Mouse (Mus musculus) midbrain, embryonic 15.5 days (tissue): ENCODE measurements at regions not wholly inside any gene's neighbourhood (a gene's known extent, or its start where the extent isn't known, plus 50 kb on each side); places are given as distances from the start of the nearest gene placed in this dataset.

Experiments used
- ATAC-seq: fragments of 200-750 bp; cut with Nextera tagmentation; replicated peaks from 2 replicates; pipeline ENCODE4 v1.8.0; 2017; ENCODE audit warnings: moderate TSS enrichment
- H3K27ac ChIP-seq: fragments of 300-500 bp; sonication (generic); 2 replicates; pipeline ENCODE4 v1.5.1; 2015; ENCODE audit warnings: mild to moderate bottlenecking, inconsistent platforms
- H3K27me3 ChIP-seq: fragments of 300-500 bp; sonication (generic); replicated peaks from 2 replicates; pipeline ENCODE4 v1.6.1; 2015; ENCODE audit warnings: inconsistent platforms
- H3K36me3 ChIP-seq: fragments of 300-500 bp; sonication (generic); replicated peaks from 2 replicates; pipeline ENCODE4 v1.6.1; 2015; ENCODE audit warnings: inconsistent platforms
- H3K4me1 ChIP-seq: fragments of 300-500 bp; sonication (generic); 2 replicates; pipeline ENCODE4 v1.6.1; 2015; ENCODE audit warnings: inconsistent platforms
- H3K4me2 ChIP-seq: fragments of 300-500 bp; sonication (generic); 2 replicates; pipeline ENCODE4 v1.6.1; 2015; ENCODE audit warnings: inconsistent platforms, mild to moderate bottlenecking, moderate library complexity
- H3K4me3 ChIP-seq: fragments of 300-500 bp; sonication (generic); 2 replicates; pipeline ENCODE4 v1.5.1; 2015; ENCODE audit warnings: mild to moderate bottlenecking, inconsistent platforms
- H3K9ac ChIP-seq: fragments of 300-500 bp; sonication (generic); 2 replicates; pipeline ENCODE4 v1.6.1; 2015; ENCODE audit warnings: mild to moderate bottlenecking, inconsistent platforms
- H3K9me3 ChIP-seq: fragments of 300-500 bp; sonication (generic); 2 replicates; pipeline ENCODE4 v1.6.1; 2016; ENCODE audit warnings: inconsistent platforms
- WGBS: fragments of 180-500 bp; shearing (Covaris S2); methylation state at CpG from one replicate; pipeline ENCODE4 v1.1.7; 2015; ENCODE audit warnings: mixed read lengths; 5-methylcytosine and 5-hydroxymethylcytosine counted together

DNA sequence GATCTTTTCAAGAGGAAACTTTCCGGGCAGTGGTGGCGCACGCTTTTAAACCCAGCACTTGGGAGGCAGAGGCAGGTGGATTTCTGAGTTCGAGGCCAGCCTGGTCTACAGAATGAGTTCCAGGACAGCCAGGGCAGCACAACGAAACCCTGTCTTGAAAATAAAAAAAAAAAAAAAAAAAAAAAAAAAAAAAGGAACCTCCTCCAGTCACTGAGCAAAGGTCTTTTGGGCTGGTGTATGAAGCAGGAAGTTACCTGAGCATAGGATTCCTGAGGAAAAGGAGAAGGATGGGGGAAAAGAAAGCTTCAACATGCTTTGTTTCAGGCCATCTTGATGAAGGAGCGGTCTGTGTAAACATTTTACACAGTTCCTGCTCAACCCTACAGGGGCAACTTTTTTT, 72.9 kb upstream of the Serbp1 start:
- H3K4me3 ChIP-seq = no peak overlapping the region
- H3K9ac ChIP-seq = no peak overlapping the region
- H3K9me3 ChIP-seq = no peaks in the 10 kb centered on the region
- no peaks in the 10 kb centered on the region for H3K36me3 ChIP-seq
- H3K27ac ChIP-seq = no peak overlapping the region
- WGBS = 95% methylated on average over 6 of the region's 6 CpGs
- H3K4me1 ChIP-seq = no peaks in the 10 kb centered on the region
- H3K4me2 ChIP-seq = no peak overlapping the region
- ATAC-seq = no peak
- H3K27me3 ChIP-seq = no peaks in the 10 kb centered on the region

DNA sequence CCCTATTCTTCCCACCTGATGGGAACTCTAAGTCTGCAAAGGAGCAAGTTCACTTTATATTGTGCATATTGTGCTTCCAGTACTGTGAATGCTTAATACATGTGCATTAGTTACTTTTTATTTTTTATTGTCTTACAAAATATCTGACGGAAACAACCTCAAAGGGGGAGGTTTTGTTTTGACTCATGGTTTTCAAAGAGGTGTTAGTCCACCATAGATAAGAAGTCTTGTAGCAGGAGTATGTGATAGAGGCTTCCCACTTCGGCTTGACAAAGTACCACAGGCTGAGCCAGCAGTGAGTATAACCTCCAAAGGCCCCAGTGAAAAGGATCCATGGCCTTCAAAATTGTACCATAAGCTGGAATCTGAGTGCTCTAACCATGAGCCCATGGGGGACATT, 74.0 kb upstream of the Serbp1 start:
- no peaks in the 10 kb centered on the region for H3K27me3 ChIP-seq
- no peak overlapping the region for H3K4me2 ChIP-seq
- no peak overlapping the region for H3K9ac ChIP-seq
- no peak overlapping the region for H3K27ac ChIP-seq
- ATAC-seq = no peak
- H3K36me3 ChIP-seq = no peaks in the 10 kb centered on the region
- 89% methylated on average over 2 of the region's 2 CpGs for WGBS
- no peak overlapping the region for H3K4me3 ChIP-seq
- H3K9me3 ChIP-seq = no peaks in the 10 kb centered on the region
- no peaks in the 10 kb centered on the region for H3K4me1 ChIP-seq

DNA sequence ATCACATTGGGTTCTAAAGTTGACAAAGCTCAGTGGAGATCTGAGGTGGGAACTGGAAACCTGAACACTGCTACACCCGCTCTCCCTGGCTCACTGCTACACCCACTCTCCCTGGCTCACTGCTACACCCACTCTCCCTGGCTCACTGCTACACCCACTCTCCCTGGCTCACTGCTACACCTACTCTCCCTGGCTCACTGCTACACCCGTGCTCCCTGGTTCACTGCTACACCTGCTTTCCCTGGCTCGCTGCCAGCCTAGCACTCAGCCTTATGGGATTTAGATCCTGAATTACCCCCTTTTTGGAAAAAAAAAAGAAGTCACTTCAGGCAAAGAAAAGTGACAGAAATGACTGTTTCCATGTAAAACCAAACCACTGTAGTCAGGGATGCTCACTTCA, 75.2 kb upstream of the Serbp1 start:
- Histone ChIP-seq H3K9ac (no peak overlapping the region), H3K9me3 (no peaks in the 10 kb centered on the region), H3K4me3 (no peak overlapping the region), H3K4me2 (no peak overlapping the region), H3K27me3 (no peaks in the 10 kb centered on the region), H3K4me1 (no peaks in the 10 kb centered on the region), H3K36me3 (no peaks in the 10 kb centered on the region), H3K27ac (no peak overlapping the region)
- WGBS = 68% methylated on average over 3 of the region's 3 CpGs
- no peak for ATAC-seq

DNA sequence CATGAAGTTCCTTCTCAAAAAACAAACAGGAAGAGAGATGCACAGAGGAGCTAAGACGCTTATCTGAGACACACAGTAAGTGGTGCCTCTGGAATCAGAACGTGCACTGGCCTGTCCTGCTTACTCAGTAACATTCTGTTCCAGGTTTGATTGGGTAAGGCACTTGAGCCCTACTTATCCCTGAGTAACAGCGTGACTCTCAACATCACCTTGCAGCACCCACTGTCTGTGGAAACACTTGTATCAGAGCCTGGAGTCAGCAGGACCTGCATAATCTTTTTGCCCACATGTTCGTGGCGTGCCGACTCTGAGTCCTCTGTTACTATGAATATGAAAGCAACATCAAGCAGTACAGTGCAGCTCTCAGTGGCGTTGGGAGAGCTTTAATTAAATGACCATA, 76.4 kb upstream of the Serbp1 start:
- 73% methylated on average over 7 of the region's 7 CpGs for WGBS
- Histone ChIP-seq H3K27ac (no peak overlapping the region), H3K36me3 (no peaks in the 10 kb centered on the region), H3K9ac (no peak overlapping the region), H3K4me2 (no peak overlapping the region), H3K9me3 (no peaks in the 10 kb centered on the region), H3K27me3 (no peaks in the 10 kb centered on the region), H3K4me3 (no peak overlapping the region), H3K4me1 (no peaks in the 10 kb centered on the region)
- ATAC-seq = no peak

DNA sequence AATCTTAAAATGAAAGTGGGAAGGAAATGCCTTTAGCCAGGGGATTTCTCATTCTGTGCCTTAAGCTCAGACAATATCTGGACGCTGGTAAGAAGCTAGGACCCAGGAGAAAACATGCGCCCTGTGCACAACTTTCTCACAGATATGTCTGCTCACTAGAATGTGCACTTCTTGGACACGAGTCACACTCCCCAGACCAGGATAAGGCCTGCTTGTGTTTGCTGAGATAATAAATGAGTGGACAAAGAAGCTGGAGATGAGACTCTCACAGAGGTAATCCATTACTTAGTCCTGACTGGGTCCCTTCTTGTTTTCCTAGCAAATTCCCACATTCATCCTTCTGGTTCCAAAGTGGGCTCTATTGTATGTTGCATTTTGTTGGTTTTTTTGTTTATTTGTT, 77.4 kb upstream of the Serbp1 start:
- ATAC-seq = no peak
- H3K9ac ChIP-seq = no peak overlapping the region
- no peaks in the 10 kb centered on the region for H3K9me3 ChIP-seq
- H3K4me1 ChIP-seq = no peaks in the 10 kb centered on the region
- 83% methylated on average over 3 of the region's 3 CpGs for WGBS
- no peak overlapping the region for H3K27ac ChIP-seq
- H3K27me3 ChIP-seq = no peaks in the 10 kb centered on the region
- no peaks in the 10 kb centered on the region for H3K36me3 ChIP-seq
- no peak overlapping the region for H3K4me2 ChIP-seq
- H3K4me3 ChIP-seq = no peak overlapping the region

DNA sequence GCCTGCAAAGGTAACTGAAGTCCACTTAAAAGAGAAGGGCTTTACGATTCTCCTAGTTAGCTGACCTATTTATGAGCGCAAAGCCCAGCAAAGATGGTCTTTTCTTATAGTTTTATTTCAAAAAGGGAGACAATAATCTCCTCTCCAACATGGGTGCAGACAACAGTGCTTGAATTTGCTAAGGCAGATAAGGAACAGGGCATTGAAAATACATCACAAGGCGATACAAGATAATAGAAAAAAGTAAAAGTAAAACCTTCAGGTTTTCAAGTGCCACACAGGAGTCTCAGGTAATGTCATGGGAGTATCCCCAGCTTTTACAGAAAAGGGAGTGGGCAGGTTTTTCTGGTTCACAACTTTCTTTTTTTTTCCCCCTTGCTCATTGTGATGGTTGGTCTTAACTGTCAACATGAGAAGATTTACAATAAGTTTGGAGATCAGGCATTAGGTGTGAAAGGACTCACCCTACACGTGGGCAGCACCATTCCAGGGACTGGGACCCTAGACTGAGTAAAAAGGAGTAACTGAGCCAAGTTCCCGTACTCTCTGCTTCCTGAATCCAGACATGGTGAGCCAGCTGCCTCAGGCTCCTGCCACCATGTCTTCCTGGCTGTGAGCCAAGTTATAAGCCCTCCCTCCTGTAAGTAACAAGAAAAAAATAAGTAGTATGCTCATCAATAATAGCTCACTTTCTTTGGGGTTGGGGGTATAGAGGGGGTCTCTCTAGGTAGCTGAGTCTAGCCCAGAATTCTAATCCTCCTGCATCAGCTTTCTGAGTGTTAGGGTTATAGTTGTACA, 78.1 kb upstream of the Serbp1 start:
- Histone ChIP-seq H3K27ac (no peak overlapping the region), H3K27me3 (no peaks in the 10 kb centered on the region), H3K4me1 (no peaks in the 10 kb centered on the region), H3K36me3 (no peaks in the 10 kb centered on the region), H3K9me3 (no peaks in the 10 kb centered on the region), H3K4me3 (no peak overlapping the region), H3K4me2 (no peak overlapping the region), H3K9ac (no peak overlapping the region)
- 80% methylated on average over 5 of the region's 5 CpGs for WGBS
- no peak for ATAC-seq

DNA sequence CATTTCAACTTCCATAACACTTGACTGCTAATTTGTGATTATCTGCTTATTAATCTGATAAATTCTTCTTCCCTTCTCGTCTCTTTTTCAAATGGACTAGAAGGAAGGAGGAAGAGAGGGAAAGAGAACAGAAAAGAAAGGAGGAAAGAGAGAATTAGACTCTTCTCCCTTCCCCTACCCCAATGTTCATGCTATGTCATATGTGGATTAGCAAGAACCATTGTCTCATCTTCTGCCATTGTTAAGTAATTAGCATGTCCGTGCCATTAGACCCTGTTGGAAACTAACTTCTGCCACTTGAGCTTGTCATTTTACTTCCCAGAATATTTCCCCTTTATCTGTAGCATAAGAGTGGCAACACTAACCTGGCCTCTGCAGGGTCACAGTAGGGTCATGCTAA, 78.8 kb upstream of the Serbp1 start:
- Histone ChIP-seq H3K4me2 (peak overlapping the region; percentile 34; the same call in 1 of the 2 replicates), H3K4me3 (no peak overlapping the region), H3K9me3 (no peaks in the 10 kb centered on the region), H3K4me1 (no peaks in the 10 kb centered on the region), H3K9ac (no peak overlapping the region), H3K36me3 (no peaks in the 10 kb centered on the region), H3K27ac (no peak overlapping the region), H3K27me3 (no peaks in the 10 kb centered on the region)
- ATAC-seq = peak; percentile 50; the same call in 1 of the 2 replicates
- 7% methylated on average over 2 of the region's 2 CpGs for WGBS

DNA sequence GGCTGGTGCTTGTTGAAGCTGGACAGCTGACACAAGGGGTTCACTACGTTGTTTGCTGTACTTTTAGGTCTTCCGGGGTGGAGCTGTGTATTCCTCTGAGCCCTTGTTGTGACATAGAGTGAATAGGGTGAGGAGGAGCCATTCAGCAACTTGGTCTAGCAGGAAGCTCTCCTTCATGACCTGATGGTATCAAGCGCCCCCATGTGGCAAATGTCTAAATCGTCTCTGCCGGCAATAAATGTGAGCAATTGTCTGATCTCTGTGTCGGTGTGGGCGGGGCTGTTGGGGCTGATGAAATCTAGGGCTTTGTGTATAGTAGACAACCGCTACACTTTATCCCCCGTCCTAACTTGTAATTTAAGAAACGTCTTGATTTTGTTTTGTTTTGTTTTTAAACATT, 79.2 kb upstream of the Serbp1 start:
- Histone ChIP-seq H3K4me3 (no peak overlapping the region), H3K9ac (no peak overlapping the region), H3K36me3 (no peaks in the 10 kb centered on the region), H3K4me2 (peak overlapping the region; percentile 34; the same call in 1 of the 2 replicates), H3K9me3 (no peaks in the 10 kb centered on the region), H3K27ac (no peak overlapping the region), H3K4me1 (no peaks in the 10 kb centered on the region), H3K27me3 (no peaks in the 10 kb centered on the region)
- ATAC-seq = peak; percentile 91
- 2% methylated on average over 10 of the region's 10 CpGs for WGBS

DNA sequence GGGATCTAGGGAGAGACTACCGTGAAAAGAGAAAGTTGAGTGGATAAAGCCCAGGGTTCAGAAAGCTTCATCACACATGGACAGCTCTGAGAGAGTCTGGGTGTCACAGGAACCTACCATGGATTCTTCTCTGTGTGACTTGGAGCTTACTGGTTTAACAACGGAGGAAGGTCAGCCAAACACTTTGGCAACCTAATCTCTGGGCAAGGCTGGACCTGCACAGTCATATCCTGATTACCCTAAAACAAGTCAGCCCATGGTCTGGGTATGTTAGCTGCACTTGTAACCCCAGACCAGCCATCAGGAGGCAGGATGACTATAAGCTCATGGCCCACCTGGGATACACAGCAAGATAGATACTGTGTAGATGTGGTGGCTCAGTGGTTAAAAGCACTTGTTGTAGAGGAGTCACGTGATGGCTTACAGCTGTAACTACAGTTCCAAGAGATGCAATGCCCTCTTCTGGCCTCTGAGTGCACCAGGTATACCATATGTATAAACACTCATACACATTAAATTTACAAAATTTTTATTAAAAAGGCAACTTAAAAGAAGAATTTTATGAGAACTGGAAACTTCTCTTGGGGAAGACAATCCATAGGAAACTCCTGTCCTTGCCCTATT, 85.0 kb upstream of the Serbp1 start:
- Histone ChIP-seq H3K4me1 (no peaks in the 10 kb centered on the region), H3K27ac (no peak overlapping the region), H3K4me2 (no peak overlapping the region), H3K9me3 (no peaks in the 10 kb centered on the region), H3K27me3 (no peaks in the 10 kb centered on the region), H3K9ac (no peak overlapping the region), H3K4me3 (no peak overlapping the region), H3K36me3 (no peaks in the 10 kb centered on the region)
- no peak for ATAC-seq
- WGBS = 82% methylated on average over 3 of the region's 3 CpGs

DNA sequence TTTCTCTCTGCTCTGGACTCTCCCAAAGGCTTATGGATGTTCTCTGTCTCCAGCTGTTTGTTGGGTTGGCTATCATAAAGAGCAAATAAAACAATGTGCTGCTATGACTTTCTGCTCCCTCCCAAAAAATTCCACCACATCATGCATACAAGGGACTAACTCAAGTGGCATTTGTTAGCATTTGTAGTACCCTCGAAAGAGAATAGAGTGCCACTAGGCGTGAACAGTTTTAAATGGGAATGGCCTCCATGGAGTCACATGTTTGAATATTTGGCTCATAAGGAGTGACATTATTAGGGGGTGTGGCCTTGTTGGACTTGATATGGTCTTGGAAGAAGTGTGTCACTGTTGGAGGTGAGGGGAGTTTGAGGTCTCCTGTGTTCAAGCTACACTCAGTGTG, 86.5 kb upstream of the Serbp1 start:
- Histone ChIP-seq H3K9me3 (no peaks in the 10 kb centered on the region), H3K4me2 (no peak overlapping the region), H3K27me3 (no peaks in the 10 kb centered on the region), H3K4me3 (no peak overlapping the region), H3K4me1 (no peaks in the 10 kb centered on the region), H3K36me3 (no peaks in the 10 kb centered on the region), H3K9ac (no peak overlapping the region), H3K27ac (no peak overlapping the region)
- WGBS = 95% methylated on average over 2 of the region's 2 CpGs
- no peak for ATAC-seq

DNA sequence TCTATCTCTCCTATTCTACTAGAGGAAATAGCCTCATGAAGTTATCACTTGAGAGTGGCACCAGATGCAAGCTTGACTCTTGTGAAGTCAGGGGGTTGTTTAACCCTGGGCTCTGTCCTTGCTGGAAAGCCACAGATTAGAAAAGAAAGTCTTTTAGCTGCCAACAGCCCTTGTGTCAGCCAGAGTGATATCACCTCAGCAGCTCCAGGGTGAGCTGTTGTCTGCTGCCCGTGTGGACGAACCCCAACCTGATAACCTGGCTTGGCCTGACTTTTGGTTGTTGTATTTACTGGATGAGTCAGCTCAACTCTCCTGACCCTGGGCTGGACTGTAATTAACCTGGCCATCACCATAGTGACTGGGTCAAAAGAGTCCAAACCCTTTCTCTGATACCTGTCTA, 88.6 kb upstream of the Serbp1 start:
- Histone ChIP-seq H3K36me3 (no peaks in the 10 kb centered on the region), H3K4me1 (no peaks in the 10 kb centered on the region), H3K27me3 (no peaks in the 10 kb centered on the region), H3K27ac (no peak overlapping the region), H3K4me3 (no peak overlapping the region), H3K9me3 (no peaks in the 10 kb centered on the region), H3K9ac (no peak overlapping the region), H3K4me2 (no peak overlapping the region)
- no peak for ATAC-seq
- WGBS = 85% methylated on average over 2 of the region's 2 CpGs

DNA sequence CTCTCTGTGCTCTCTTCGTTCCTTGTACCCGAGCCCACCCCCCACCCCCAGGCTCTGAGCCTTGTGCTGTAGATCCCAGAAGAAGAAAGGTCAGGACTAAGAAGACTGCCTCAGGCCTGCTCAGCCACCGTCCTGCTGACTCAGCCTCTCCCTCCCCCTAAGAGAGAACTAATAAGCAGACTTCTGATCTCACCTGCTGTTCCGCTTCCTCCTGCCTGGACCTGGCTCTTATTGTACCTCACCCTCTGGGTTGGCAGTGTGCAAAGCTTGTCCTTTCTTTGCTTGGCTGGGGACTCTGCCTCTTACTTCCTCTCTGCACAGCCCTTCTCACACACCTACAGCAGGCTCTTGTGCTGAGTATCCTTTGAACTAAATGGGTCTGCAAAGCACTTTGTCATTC, 91.3 kb upstream of the Serbp1 start:
- no peaks in the 10 kb centered on the region for H3K9me3 ChIP-seq
- no peak overlapping the region for H3K27ac ChIP-seq
- H3K4me2 ChIP-seq = no peak overlapping the region
- no peaks in the 10 kb centered on the region for H3K27me3 ChIP-seq
- no peak overlapping the region for H3K9ac ChIP-seq
- H3K4me3 ChIP-seq = no peak overlapping the region
- H3K4me1 ChIP-seq = no peaks in the 10 kb centered on the region
- 24% methylated on average over 4 of the region's 4 CpGs for WGBS
- no peaks in the 10 kb centered on the region for H3K36me3 ChIP-seq
- ATAC-seq = peak; percentile 71

DNA sequence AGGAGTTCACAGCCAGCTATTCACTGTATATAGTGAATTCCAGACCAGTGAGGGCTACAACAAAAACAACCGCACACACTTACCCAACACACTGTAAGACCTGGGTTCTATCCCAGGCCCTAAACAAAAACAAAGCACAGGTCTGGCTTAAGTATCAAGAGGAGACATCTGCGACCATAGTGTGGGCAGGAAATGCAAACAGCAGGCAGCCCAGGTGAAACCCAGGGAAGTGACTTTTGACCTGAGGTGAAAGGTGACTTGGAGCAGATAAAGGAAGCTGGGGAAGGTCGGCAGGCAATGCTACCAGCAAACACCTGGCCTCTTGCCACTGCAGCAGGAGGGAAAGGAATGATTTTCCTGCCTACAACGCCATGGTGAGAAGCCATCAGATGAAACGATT, 92.0 kb upstream of the Serbp1 start:
- no peak overlapping the region for H3K9ac ChIP-seq
- no peak overlapping the region for H3K4me2 ChIP-seq
- H3K4me3 ChIP-seq = no peak overlapping the region
- no peak overlapping the region for H3K27ac ChIP-seq
- H3K9me3 ChIP-seq = no peaks in the 10 kb centered on the region
- ATAC-seq = no peak
- H3K27me3 ChIP-seq = no peaks in the 10 kb centered on the region
- no peaks in the 10 kb centered on the region for H3K36me3 ChIP-seq
- no peaks in the 10 kb centered on the region for H3K4me1 ChIP-seq
- 60% methylated on average over 5 of the region's 5 CpGs for WGBS
